Mouse (Mus musculus) monocyte, adult 59 days (primary cell): ENCODE data around the gene Gpr107. TPM values are rescaled to one million over a fixed set of nuclear protein-coding genes. Genes with fewer than 3 reads are reported as not detected.

Source experiments
- total RNA-seq, 2 experiments: library from RNA; stranded (reverse); gene quantifications; one replicate each; pipeline ENCODE4 v1.2.4; 2023

Gpr107 gene
- total RNA-seq = 10 to 100 TPM; 68.7 to 74.0 TPM

DNA sequence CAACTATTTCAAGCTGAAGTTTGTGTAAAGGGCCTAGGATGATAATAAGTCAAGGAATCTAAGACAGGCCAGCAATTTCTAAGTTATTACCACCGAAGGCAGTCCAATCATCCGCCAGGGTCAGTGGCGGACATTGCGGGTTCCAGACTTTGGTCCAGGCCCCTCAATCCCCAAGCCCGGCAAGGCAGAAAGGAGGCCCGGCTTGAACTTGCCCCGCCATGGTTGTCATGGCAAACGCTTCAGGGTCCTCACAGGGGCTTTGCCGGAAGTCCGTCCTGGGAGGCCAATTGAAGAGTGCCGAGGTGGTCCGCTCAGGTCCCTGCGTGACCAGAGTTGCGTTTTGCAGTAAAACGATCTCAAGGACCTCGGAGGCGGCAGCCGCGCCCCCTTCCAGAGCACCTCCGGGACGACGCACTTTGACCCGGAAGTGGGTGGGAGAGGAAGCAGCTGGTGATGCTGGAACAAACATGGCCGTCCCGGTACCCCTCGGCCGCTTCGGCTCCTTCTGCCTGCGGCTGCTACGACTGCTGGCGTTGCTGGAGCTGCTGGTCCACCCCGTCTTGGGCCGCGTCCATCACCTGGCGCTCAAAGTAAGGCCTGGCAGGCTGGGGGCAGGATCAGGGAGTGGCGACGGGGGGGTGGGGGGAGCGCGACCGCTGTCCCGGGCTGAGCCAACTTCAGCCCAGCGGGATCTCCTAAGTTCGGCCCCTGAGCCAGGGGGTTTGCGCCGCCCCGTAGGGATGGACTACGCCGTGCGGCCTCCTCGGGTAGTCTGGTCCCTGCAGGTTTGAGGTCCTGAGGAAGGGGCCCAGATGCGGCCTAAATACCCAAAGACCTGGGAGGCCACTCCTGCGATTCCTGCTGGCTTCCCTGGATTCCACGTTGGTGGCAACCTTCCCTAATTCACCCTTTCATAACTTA lies at the start of gene Gpr107:
Gene Gpr107, plus strand, starts transcription at position 425 of the 921 bp plus-strand sequence.

DNA sequence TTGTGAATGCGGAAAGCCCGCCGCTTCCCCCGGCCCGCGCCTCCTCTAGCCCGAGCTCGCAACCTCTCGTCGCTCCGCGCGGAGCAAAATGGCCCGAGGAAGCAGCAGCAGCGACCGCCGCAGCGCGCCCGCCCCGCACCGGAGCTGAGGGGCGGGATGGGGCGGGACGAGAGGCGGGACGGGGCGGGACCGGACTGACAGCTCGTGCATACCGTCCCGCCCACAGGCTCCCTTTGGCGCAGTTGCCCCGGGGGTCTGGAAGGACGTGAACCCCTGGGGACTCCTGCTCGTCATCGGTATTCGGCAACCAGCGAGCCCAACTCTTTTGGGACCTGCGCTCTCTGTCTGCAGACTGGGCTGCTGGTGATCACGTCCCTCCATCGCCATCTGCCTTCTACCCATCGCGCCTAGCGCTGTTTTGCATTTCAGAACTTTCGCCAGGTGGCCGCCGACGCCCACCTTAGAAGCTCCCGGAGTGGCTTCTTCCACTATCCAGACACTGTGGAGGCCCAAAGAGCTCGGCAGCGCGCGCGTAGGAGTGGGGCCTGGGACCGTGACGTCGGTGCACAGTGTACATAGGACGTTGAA lies 10.2 kb upstream of the Gpr107 start, which contains the start of gene Fnbp1:
Gene Fnbp1, minus strand, starts transcription at position 142 of the 588 bp plus-strand sequence.

DNA sequence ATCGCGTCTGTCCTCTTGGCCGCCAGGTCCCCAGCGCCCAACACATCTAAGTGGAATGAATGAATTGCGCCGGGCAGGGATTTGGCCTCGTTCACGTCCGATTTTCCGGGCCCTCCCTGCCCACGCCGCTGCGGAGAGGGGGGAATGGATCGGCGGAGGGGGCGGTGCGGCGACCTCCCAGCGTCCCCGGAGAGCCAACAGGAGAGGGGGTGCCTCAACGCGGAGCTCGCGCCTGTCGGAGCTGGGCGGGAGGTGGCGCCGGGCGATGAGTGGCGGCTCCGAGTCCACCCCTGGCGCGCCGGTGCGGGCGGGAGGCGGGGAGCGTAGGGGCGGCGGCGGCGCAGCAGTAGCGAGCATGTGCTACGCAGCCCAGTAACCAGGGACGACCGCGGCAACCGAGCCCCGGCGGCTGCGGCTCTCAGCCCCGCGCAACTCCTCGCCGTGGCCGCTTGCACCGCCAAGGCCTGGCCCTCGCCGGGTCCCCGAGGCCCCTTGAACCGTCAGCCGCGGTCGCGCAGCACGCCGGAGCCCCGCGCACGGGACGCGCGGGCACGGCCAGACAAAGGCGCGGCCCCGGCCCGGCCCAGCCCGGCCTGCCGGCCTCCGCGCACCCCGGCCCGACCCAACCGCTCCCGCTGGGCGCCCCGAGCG lies 93.5 kb downstream of the Gpr107 start, which contains the start of gene Ncs1:
Gene Ncs1, plus strand, starts transcription at position 333 of the 651 bp plus-strand sequence.

Other genes with a start within 250 kb of the Gpr107 start
- gene Ptges, start 222.5 kb upstream of the Gpr107 start, total RNA-seq = 1 to 10 TPM; 2.2 to 2.5 TPM
- gene Tor1b, start 199.4 kb upstream of the Gpr107 start, total RNA-seq = 10 to 100 TPM; 58.7 to 63.7 TPM
- 10 to 100 TPM; 90.6 to 90.8 TPM for gene Tor1a, start 184.4 kb upstream of the Gpr107 start, total RNA-seq
- 10 to 100 TPM; 70.5 to 80.3 TPM for gene BC005624, start 170.1 kb upstream of the Gpr107 start, total RNA-seq
- 1 to 10 TPM; 7.7 to 10.0 TPM for gene Usp20, start 170.0 kb upstream of the Gpr107 start, total RNA-seq
- gene Fnbp1, start 10.3 kb upstream of the Gpr107 start, total RNA-seq = 100 to 1,000 TPM; 168 to 194 TPM
- not detected for gene Ncs1, start 93.5 kb downstream of the Gpr107 start, total RNA-seq
- under 1 TPM in 1 of 2 experiments, not detected in 1; 0.27 TPM for gene Hmcn2, start 162.1 kb downstream of the Gpr107 start, total RNA-seq